Mouse (Mus musculus) adrenal gland, adult 8-10 months (tissue): ENCODE results near the gene Ugt2b34. TPM values are rescaled to one million over a fixed set of nuclear protein-coding genes. Genes with fewer than 3 reads are reported as not detected.
"Not testable (repeated sequence)": the region's sequence is repeated elsewhere in the genome, so short reads cannot be mapped to it uniquely, and the experiment has no call there.

Experiments
- DNase-seq: peaks from one replicate; pipeline ENCODE4 v3.0.0; 2022
- total RNA-seq, 4 experiments: library from RNA; stranded (reverse); gene quantifications; 2 replicates each; pipeline ENCODE4 v1.2.4; 2022

Ugt2b34 gene
- not detected for total RNA-seq

- no peak for DNase-seq
Measured at GRCm38 (mm10) chr5:86906758-86907157, at the start of gene Ugt2b34. Ugt2b34 (minus strand) TSS chr5:86906937.

GRCm38 (mm10) chr5:86942111-86942510, 35.4 kb upstream of the Ugt2b34 start:
- DNase-seq = no peak

DNA sequence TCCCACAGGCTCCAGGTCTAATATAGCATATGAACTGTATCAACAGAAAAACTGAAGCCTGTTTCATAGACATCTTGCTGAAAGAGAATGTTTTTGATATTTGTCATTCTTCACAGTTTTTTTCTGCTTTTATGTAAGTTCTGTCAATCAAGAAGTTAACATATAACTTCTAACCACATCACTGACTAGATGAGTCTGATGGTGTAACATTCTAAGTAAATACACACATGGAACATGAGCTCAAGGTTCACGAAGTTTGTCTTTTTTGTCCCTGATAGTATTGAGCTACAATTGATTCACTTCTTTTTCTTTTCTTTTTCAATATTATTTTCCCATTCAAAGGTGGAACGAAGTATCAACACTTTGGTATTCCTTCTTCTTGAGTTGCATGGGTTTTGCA, 19.7 kb upstream of the Ugt2b34 start, which contains the start of gene Ugt2b1:
Gene Ugt2b1 (minus strand): TSS at position 105 of the 400 bp plus-strand sequence.
- DNase-seq = no peak

GRCm38 (mm10) chr5:86920661-86921233, 14.0 kb upstream of the Ugt2b34 start:
- no peak for DNase-seq

DNA sequence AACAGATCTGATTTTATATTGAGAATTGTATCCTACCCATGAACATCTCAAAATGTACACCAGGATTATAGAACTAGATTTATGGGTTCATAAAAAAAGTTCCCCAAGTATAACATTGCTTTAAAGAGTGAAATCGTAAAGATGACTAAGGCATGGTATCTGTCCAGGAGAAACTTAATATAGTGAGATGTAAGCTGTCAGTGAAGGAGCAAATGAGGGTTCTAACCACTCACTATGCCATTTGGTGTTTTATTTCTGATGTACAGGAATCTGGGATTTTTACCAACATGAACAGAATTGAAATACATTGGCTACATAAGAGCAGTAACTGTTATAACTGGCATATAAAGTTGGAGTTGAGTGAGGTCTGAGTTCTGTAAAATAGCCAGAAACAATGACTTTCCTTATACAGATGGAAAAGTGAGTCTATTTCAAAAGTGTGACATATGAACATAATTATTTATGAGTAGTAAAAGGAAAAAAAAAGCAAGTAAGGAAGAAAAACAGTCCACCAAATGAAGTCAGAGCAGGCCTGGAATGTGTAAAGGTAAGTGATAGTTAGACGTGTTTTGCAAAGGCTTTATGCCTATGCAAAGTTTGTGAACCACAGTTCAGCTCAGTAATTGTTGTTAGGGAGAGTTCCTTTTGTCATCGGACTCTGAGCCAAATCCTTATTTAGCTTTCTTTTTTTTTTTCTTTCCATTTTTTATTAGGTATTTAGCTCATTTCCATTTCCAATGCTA, 4.8 kb upstream of the Ugt2b34 start:
- no peak for DNase-seq

DNA sequence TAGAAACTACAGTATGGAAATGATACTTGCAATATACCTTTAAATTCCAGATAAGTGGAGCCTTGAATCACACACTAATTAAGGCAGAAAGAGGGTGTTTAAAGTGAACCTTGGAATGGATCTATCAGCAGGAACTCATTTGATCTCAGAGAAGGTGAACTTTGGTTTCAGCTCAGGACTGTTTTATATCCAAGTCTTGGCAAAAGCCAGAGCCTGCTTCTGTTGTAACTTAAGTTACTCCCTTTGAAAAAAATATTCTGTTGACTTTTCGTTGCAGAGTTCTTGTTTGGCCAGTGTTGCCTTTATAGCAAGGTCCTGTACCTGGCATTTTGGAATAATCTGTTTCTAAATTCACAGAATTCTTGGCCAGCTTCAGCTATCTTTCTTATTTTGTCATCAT, 4.0 kb upstream of the Ugt2b34 start:
- no peak for DNase-seq

DNA sequence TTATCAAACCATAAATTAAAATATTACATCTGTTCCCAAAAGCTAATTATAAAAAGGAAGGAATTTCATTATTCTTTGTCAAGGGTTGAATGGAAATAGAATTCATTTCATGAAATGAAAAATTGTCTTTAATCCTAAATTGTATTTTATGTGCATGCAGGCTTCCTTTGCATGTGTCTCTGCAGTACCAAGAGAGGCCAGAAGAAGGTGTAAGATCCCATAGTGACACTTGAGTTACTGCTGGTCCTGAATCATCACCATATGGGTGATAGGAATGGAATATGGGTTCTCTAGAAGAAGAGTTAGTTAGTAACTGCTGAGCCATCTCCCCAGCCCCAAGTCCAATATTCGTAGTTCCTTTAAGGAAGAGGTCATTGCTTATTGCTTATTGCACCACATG, 16.8 kb downstream of the Ugt2b34 start:
- no peak for DNase-seq

GRCm38 (mm10) chr5:86888420-86888819, 18.3 kb downstream of the Ugt2b34 start:
- DNase-seq = no peak

DNA sequence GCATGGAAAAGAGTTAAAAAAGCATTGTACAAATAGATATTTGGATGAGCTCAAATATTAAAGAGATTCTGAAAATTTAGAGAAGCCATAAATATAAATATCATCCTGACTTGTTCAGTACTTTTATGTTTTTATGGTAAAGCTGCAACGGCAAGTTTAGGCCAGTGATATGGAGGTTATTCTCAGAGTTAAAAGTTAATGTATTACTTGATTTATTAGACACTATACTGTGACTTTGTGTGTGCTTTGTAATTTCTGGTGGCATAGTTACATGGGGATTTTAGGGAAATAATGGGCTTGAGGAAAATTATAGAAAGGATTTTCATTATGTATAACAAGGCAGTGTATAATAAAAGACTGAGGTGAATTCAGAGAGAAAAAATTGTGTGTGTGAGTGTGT, 19.7 kb downstream of the Ugt2b34 start:
- no peak for DNase-seq

DNA sequence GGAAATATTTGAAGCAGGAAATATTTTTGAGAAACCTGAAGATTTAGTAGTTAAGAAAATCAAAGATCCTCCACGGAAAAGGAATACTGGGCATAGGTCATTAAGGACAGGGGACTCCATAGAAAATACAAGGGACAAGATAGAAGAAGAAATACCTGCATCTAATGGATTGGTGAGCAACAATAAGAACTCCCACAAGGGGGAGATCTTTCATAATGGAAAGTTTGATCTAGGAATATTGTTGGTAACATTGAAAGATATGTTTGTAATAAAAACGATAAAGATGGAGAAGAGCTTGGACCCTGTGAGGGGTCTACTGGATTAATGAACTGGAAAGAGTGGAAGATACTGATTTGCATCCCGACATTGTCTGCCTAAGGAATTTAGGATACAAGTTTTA, 20.1 kb downstream of the Ugt2b34 start:
- no peak for DNase-seq

DNA sequence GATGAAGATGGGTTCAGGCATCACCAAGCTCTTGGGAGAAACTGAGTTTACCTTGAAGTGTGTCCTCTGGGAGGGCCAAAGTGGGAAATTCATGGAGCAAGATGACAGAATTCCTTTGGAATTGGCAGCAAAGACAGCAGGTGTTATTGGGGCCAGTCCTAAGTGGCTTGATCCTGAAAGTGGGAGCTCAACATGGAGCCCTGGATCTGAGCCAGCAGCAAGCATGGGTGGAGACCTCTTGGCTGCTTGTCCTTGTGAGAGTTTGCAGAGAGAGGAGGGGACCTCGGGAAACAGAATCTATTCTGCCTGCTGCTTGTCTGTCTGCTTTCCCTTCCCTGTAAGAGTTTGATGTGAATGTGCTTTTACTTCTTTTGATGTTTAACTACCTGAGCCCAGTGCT, 34.9 kb downstream of the Ugt2b34 start:
- DNase-seq = no peak

- DNase-seq = no peak
Measured at GRCm38 (mm10) chr5:86858336-86858735, 48.4 kb downstream of the Ugt2b34 start.

DNA sequence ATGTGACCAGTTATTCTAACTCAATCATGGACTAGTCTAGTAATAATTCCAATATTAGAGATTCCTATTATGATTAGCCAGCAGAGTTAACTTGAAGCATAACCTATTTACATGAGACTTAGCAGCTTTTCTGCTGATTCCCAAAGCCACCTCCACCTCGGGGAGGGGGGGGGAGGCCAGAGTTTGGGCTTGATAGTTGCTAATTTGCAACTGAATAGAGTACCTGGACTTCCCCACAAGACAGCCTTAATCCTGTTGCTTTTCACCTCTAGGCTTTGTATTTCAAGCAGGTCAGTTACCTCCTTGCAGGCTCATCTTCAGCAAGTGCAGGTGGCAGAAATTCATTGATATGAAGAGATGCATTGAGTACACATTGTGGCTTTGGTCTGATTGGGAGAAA, 49.1 kb downstream of the Ugt2b34 start:
- no peak for DNase-seq

DNA sequence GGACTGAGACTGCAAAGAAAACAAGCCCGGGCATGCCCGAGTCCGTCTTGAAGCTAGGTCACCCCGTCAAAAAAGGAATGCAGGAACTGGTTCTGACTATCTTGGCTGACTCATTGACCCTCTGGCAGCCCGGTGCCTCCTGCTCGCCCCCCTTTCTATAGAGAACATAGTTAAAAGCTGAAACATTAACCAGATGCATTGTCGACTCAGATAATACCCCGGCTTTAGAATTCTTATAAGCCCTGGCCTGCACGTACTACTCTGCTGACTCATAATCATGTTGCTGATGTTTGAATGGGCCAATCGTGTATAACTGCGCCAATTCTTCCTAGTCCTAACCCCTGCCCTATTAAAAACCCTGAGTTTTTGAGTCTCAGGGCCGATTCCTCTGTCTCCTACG, 50.2 kb downstream of the Ugt2b34 start:
- DNase-seq = not testable (repeated sequence)

- DNase-seq = no peak
Measured at GRCm38 (mm10) chr5:86851658-86852057, 55.1 kb downstream of the Ugt2b34 start.

- DNase-seq = no peak
Measured at GRCm38 (mm10) chr5:86850104-86850503, 56.6 kb downstream of the Ugt2b34 start.

DNA sequence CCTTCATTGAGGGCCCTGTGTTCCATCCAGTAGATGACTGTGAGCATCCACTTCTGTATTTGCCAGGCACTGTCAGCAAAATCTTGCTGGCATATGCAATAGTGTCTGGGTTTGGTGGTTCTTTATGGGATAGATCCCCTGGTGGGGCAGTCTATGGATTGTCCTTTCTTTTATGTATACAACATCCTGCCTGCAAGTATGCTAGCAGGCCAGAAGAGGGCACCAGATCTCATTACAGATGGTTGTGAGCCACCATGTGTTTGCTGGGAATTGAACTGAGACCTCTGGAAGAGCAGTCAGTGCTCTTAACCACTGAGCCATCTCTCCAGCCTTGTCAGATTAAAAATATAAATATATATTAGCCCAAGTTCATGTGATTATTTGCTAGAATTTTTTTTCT, 65.5 kb downstream of the Ugt2b34 start:
- not testable (repeated sequence) for DNase-seq

DNA sequence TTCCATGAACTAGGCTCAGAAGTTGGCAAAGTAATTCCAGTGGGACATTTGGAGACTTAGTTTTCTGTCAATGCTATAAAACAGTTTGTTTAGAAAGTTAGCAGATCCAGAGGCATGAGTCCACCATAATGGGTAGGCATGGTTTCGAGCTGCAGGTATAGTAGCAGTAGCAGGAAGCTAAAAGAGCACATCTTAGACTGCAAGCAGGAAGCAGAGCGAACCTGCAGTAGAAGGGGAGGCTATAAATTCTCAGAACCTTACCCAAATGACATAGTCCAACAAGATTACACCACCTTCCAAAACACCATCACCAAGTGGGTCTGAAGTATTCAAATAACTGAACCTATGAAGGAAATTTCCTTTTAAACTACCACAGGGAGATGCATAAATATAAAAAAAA, 66.5 kb downstream of the Ugt2b34 start:
- DNase-seq = no peak

Other genes with a start within 250 kb of the Ugt2b34 start
- not detected for gene Tmprss11b, start 230.6 kb downstream of the Ugt2b34 start, total RNA-seq
- not detected for gene Tmprss11e, start 161.1 kb downstream of the Ugt2b34 start, total RNA-seq
- gene Ythdc1, start 102.7 kb downstream of the Ugt2b34 start, total RNA-seq = 10 to 100 TPM; 42.3 to 66.2 (median 49.1) TPM
- under 1 TPM in 1 of 4 experiments, not detected in 3; 0.10 TPM for gene Ugt2b1, start 19.6 kb upstream of the Ugt2b34 start, total RNA-seq
- under 1 TPM in 1 of 4 experiments, not detected in 3; 0.08 TPM for gene Ugt2b35, start 93.9 kb upstream of the Ugt2b34 start, total RNA-seq
- gene Ugt2b36, start 185.6 kb upstream of the Ugt2b34 start, total RNA-seq = under 1 TPM in 2 of 4 experiments, not detected in 2; 0.23 to 0.59 TPM
- under 1 TPM in 2 of 4 experiments, not detected in 2; 0.12 to 0.65 TPM for gene Ugt2b5, start 233.4 kb upstream of the Ugt2b34 start, total RNA-seq